Comparison of ENCODE assay signal across 12 mouse cellular contexts in the genomic region with DNA sequence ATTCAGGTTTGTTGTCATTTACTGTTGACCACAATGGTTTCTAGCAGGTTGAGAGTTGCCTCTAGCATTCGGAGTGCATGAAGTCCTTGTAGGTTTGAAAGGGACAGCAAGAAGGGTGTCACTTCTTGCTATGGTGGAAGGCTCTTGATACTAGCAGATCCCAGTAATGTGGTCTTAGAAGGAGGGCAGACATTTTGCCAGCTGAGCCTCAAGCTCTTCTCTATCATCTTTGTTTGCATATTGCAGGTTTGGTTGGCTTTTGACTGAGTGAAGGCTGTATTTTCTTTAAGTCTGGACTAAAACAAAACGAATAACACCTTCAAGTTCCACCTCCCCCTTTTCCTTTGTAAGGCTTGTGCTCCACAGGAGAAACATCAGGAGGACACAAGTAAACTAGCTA. TPM values are rescaled to one million over a fixed set of nuclear protein-coding genes. Genes with fewer than 3 reads are reported as not detected.
DNase-seq lines count a peak whose midpoint lies in the region; ATAC-seq and TF ChIP-seq lines count a peak whose summit lies in the region.
"Had no signal": no experiment of that assay in that cellular context is flagged by ENCODE, and none has a peak within 500 bp of the region (broad histone marks: within the 10 kb centered on the region; RNA-seq: fewer than 3 reads in every experiment).

No protein-coding gene starts in this region.

- peaks cover 29% of the 10 kb centered on the region for H3K4me1 ChIP-seq in lung, adult 2 months (ENCODE audit: control insufficient read depth, insufficient read depth, low read length)
- H3K4me1 ChIP-seq in CH12.LX (ENCODE audit: control insufficient read depth in 1 of 2, insufficient read depth in 2 of 2), result peaks cover 0 to 20% of the 10 kb centered on the region in 2 experiments; a peak in 2 of 4 replicates
- H3K4me1 ChIP-seq in bone marrow macrophage, adult 2 months (ENCODE audit: control insufficient read depth, insufficient read depth, low read length), result peaks cover 18% of the 10 kb centered on the region
- H3K4me1 ChIP-seq in liver, postnatal 0 days (ENCODE audit: insufficient read depth), result peaks cover 37% of the 10 kb centered on the region

- in situ Hi-C loops in CH12.LX (cut with MboI; ENCODE audit: low pct_ligation_motif_present, low pct_unique_long_range_greater_than_20kb, low sequenced_read_pairs), result no loop called here

- no peak for TF ChIP-seq CTCF in lung, adult 2 months (IDR thresholded peaks at IDR 0.05; ENCODE audit: insufficient read depth, low read length)
- TF ChIP-seq CTCF in CH12.LX (conservative IDR thresholded peaks at IDR 0.05 in 1 of 2, IDR thresholded peaks at IDR 0.05 in 1 of 2; ENCODE audit: low read depth in 2 of 2, low read length in 2 of 2), result no peak
- TF ChIP-seq CTCF in bone marrow macrophage, adult 2 months (IDR thresholded peaks at IDR 0.05; ENCODE audit: low read depth, low read length), result no peak
- no peak for TF ChIP-seq CTCF in liver, postnatal 0 days (IDR thresholded peaks at IDR 0.05; ENCODE audit: low read depth)

- H3K27ac ChIP-seq in CH12.LX (ENCODE audit: insufficient read depth, low read depth), result peak overlapping the region; percentile 67
- peak overlapping the region; percentile 91 for H3K27ac ChIP-seq in bone marrow macrophage, adult 2 months (ENCODE audit: insufficient read depth, low read depth, low read length)
- H3K27ac ChIP-seq in liver, postnatal 0 days (ENCODE audit: low read depth), result peak overlapping the region; percentile 93
- H3K27ac ChIP-seq: left cerebral cortex, adult 2 months had no signal

- no peak for DNase-seq in lung, adult 2 months
- DNase-seq in lung, postnatal 25 days (ENCODE audit: low spot score), result no peak
- no peak for DNase-seq in CH12.LX (ENCODE audit: extremely low read depth)
- DNase-seq in liver, postnatal 0 days, result no peak
- no peak for DNase-seq in c-Kit-positive CD71-positive TER-119-positive erythroid progenitor cells, embryonic 14.5 days (ENCODE audit: low spot score)
- DNase-seq in cerebellum, postnatal 10 days, result no peak
- DNase-seq: adrenal gland, adult 2 months; cerebellum, adult 11-12 months; kidney, adult 9 months had no signal

- H3K4me3 ChIP-seq in lung, adult 2 months (replicated peaks; ENCODE audit: extremely low read depth, low read depth, low read length), result peak overlapping the region; percentile 19
- peak overlapping the region; percentile 65 to 83 (median 69) for H3K4me3 ChIP-seq in CH12.LX (replicated peaks in 1 of 3; ENCODE audit: low read depth in 2 of 3, low read length in 2 of 3, poor library complexity in 1 of 3)
- H3K4me3 ChIP-seq in bone marrow macrophage, adult 2 months (ENCODE audit: insufficient read depth, low read length), result peak overlapping the region; percentile 66
- H3K4me3 ChIP-seq in liver, postnatal 0 days (ENCODE audit: low read depth, low read length), result peak overlapping the region; percentile 53
- H3K4me3 ChIP-seq: left cerebral cortex, adult 2 months; myocyte had no signal

- TF ChIP-seq POLR2A in lung, adult 2 months (IDR thresholded peaks at IDR 0.05; ENCODE audit: borderline replicate concordance, extremely low read depth, low read depth, low read length), result no peak
- TF ChIP-seq POLR2A in CH12.LX (IDR thresholded peaks at IDR 0.05; ENCODE audit: low read depth, low read length), result no peak
- no peak for TF ChIP-seq POLR2A in bone marrow macrophage, adult 2 months (IDR thresholded peaks at IDR 0.05; ENCODE audit: borderline replicate concordance, low read depth, low read length)

- 48% methylated on average over 2 of the region's 2 CpGs for WGBS in lung, adult 2 months
- 25% methylated on average over 2 of the region's 2 CpGs for WGBS in liver, postnatal 0 days (ENCODE audit: insufficient replicate concordance)

- no peak for TF ChIP-seq RAD21 in CH12.LX (IDR thresholded peaks at IDR 0.05; ENCODE audit: low read depth, low read length)

- no peak for ATAC-seq in liver, postnatal 0 days

- H3K36me3 ChIP-seq in CH12.LX (replicated peaks in 1 of 2; ENCODE audit: control insufficient read depth in 1 of 2, insufficient read depth in 1 of 2, low read length in 1 of 2), result no peaks in the 10 kb centered on the region
- no peaks in the 10 kb centered on the region; the same call in 1 of the 2 replicates for H3K36me3 ChIP-seq in liver, postnatal 0 days (replicated peaks; ENCODE audit: insufficient read depth, low read length)

- TF ChIP-seq EP300 in CH12.LX (IDR thresholded peaks at IDR 0.05; ENCODE audit: low read length), result no peak
- no peak for TF ChIP-seq EP300 in liver, postnatal 0 days (IDR thresholded peaks at IDR 0.05; ENCODE audit: low read depth)

- no peaks in the 10 kb centered on the region for H3K27me3 ChIP-seq in CH12.LX (replicated peaks)
- no peaks in the 10 kb centered on the region for H3K27me3 ChIP-seq in liver, postnatal 0 days (ENCODE audit: insufficient read depth, low read length)

- peak overlapping the region; percentile 95 for H3K4me2 ChIP-seq in CH12.LX (ENCODE audit: insufficient read depth, low read depth, poor library complexity, severe bottlenecking)
- peak overlapping the region; percentile 68 for H3K4me2 ChIP-seq in liver, postnatal 0 days (ENCODE audit: low read depth, low read length)

- H3K9me3 ChIP-seq in CH12.LX (replicated peaks; ENCODE audit: low read length), result no peaks in the 10 kb centered on the region
- H3K9me3 ChIP-seq in liver, postnatal 0 days (ENCODE audit: low read length), result no peaks in the 10 kb centered on the region

- dilution Hi-C loops in CH12.LX (cut with MboI; ENCODE audit: extremely low pct_ligation_motif_present, extremely low pct_unique_long_range_greater_than_20kb, low sequenced_read_pairs), result no loop called here

- H3K9ac ChIP-seq in CH12.LX (ENCODE audit: insufficient read depth, low read depth), result peak overlapping the region; percentile 99
- H3K9ac ChIP-seq in liver, postnatal 0 days (replicated peaks), result peak overlapping the region; percentile 63

- peaks cover 60% of the 10 kb centered on the region for H3K79me2 ChIP-seq in CH12.LX (replicated peaks; ENCODE audit: control insufficient read depth, extremely low read depth, insufficient read depth, poor library complexity, severe bottlenecking)

TF ChIP-seq in CH12.LX, 34 proteins besides CTCF, POLR2A, EP300 and RAD21:
- TF ChIP-seq MXI1 (IDR thresholded peaks at IDR 0.05; ENCODE audit: low read depth, low read length) (peak; percentile 13; the same call in 1 of the 2 replicates), RCOR1 (conservative IDR thresholded peaks at IDR 0.05; ENCODE audit: low read depth, low read length) (no peak), CHD1 (IDR thresholded peaks at IDR 0.05; ENCODE audit: low read depth, low read length) (peak; percentile 58; the same call in 1 of the 2 replicates)

RNA-seq across cellular contexts. Expression of a gene that starts 35.4 kb away (rescaled TPM):
- polyA plus RNA-seq in lung, adult 2 months (2012; rRNA removed), result 6.5 and 6.6 TPM in 2 replicates
- total RNA-seq in CH12.LX (2012; rRNA removed), result 31.3 and 36.8 TPM in 2 replicates
- 36.2 and 39.9 TPM in 2 replicates for total RNA-seq in CH12.LX (2014; rRNA removed)
- 68.5 and 69.4 TPM in 2 replicates for polyA plus RNA-seq in CH12.LX (2012; ENCODE audit: insufficient read length, low read depth)
- polyA plus RNA-seq in bone marrow macrophage, adult 2 months (2012; ENCODE audit: insufficient read depth, insufficient read length, missing spikeins), result 41.3 and 55.2 TPM in 2 replicates
- 15.1 and 16.2 TPM in 2 replicates for polyA plus RNA-seq in liver, postnatal 0 days (2015; fragmentation: Nextera tagmentation; extraction: Ambion mirVana)

RNA-seq across cellular contexts. Expression of a gene that starts 35.8 kb away (rescaled TPM):
- 16.9 and 20.9 TPM in 2 replicates for polyA plus RNA-seq in lung, adult 2 months (2012; rRNA removed)
- total RNA-seq in CH12.LX (2012; rRNA removed) (37.1 and 41.2 TPM in 2 replicates), CH12.LX (2014; rRNA removed) (71.7 and 85.2 TPM in 2 replicates)
- polyA plus RNA-seq in CH12.LX (2012; ENCODE audit: insufficient read length, low read depth), result 49.6 and 54.4 TPM in 2 replicates
- polyA plus RNA-seq in bone marrow macrophage, adult 2 months (2012; ENCODE audit: insufficient read depth, insufficient read length, missing spikeins), result 69.9 and 74.0 TPM in 2 replicates
- polyA plus RNA-seq in liver, postnatal 0 days (2015; fragmentation: Nextera tagmentation; extraction: Ambion mirVana), result 9.0 and 11.0 TPM in 2 replicates

Comparison
In these comparisons a context has a peak if more than half of its experiments do, and no peak if none do; other contexts are left out.
1. H3K4me3 ChIP-seq: peak in every context shown above with its lines; median percentile 69 in CH12.LX; 66 in bone marrow macrophage, adult 2 months; 53 in liver, postnatal 0 days; 19 in lung, adult 2 months.